Mouse (Mus musculus): ENCODE measurements at regions not wholly inside any gene's neighbourhood (a gene's known extent, or its start where the extent isn't known, plus 50 kb on each side); places are given as distances from the start of the nearest gene placed in this dataset.
"Not testable (repeated sequence)": the region's sequence is repeated elsewhere in the genome, so short reads cannot be mapped to it uniquely, and the experiment has no call there.

DNA sequence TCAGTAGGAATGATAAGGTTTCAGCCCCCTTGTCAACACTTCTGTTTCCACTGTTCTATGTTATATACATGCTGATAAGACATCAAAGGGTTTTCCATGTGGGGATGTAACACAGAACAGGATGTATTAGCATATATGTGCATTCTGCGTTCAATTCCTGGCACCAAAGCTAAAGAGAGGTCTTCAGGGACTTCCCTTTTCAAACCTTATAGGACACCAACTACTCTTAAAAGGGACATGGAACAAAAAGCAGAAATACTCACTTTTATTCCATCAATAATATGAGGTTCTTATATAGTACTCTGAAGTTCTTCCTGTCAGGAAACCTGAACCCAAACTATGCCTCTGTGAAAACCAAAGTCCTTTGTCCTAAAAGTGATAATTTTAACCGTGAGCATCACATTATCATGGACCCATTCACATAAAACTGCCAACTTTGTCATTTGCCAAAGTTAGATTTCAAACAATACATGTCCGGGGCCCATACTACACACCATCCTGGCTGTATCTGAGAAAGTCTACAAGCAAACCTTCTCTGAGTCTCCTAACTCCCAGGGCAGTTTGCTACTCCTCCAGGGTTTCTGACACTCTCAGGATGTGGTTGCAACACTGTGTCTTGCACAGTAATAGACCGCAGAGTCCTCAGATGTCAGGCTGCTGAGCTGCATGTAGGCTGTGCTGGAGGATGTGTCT is 928.2 kb upstream of the Zfp386 start:
- not testable (repeated sequence) for DNase-seq (ENCODE audit: low read depth, low spot score)

DNA sequence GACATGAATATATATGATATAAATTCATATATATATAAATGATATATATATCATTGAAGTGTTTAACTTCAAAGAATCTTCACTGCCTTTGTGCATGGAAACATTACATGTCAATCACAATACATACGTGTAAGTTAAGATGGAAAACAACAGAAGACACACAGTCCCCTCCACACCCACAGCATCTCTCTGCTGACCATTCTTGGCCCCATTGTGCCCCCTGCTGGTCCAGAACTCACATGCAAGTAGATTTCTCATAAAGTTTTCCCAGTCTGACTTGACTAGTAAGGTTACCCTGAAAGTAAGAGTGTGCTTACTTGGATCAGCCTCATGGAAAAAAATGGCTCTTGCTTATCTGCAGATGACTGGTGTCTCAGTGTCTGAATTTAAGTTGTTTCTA is 926.3 kb upstream of the Zfp386 start:
- no peak for DNase-seq (ENCODE audit: low read depth, low spot score)

DNA sequence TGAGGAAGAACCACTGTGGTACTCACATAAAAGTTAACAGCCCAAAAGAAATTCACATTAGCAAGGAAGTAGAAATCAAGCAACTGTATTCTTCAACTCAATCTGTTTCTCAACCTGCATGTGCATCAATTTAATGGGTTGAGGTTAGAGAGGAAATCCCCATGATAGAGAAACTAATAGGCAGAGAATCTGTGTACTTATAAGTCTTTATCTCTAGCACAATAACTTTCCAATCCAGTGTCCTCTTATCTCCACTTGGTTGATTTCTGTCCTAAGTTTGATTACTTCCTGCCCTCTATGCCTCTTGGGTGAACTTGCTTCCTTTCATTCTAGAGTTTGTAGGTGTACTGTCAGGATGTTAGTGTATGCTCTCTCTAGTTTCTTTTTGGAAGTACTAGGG is 925.6 kb upstream of the Zfp386 start:
- no peak for DNase-seq (ENCODE audit: low read depth, low spot score)

DNA sequence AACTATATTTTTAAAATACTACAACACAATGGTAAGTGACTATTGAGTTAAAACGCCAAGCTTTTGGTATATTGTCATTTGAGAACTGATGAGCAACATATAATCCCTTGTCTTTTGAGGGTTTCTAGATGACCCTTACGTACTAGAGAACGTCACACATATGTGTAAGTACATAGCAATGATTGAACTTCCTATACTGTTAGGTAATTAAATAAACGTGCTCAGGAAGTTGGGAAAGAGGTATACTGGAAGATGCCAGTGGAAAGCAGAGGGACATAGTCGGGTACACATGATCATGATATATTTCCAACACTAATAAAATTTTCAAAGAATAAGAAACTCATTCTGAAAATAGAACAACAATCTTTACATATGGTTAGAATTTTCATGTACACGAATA is 914.6 kb upstream of the Zfp386 start:
- DNase-seq (ENCODE audit: low read depth, low spot score): not testable (repeated sequence)

DNA sequence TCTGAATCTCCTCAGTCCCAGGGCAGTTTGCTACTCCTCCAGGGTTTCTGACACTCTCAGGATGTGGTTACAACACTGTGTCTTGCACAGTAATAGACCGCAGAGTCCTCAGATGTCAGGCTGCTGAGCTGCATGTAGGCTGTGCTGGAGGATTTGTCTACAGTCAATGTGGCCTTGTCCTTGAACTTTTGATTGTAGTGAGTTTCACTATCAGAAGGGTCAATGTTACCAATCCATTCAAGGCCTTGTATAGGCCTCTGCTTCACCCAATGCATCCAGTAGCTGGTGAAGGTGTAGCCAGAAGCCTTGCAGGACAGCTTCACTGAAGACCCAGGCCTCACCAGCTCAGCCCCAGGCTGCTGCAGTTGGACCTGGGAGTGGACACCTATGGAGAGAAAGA is 902.1 kb upstream of the Zfp386 start:
- DNase-seq (ENCODE audit: low read depth, low spot score): not testable (repeated sequence)

DNA sequence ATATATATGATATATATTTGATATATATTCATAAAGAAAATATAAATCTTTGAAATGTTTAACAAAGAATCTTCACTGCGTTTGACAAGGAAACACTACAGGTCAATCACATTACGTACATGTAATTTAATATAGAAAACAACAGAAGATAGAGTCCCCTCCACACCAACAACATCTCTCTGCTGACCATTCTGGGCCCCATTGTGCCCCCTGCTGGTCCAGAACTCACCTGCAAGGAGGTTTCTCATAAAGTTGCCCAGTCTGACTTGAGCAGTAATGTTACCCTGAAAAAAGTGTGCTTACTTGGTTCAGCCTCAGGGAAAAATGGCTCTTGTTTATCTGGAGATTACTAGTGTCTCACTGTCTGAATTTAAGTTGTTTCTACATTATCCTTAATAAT is 901.1 kb upstream of the Zfp386 start:
- DNase-seq (ENCODE audit: low read depth, low spot score): not testable (repeated sequence)

DNA sequence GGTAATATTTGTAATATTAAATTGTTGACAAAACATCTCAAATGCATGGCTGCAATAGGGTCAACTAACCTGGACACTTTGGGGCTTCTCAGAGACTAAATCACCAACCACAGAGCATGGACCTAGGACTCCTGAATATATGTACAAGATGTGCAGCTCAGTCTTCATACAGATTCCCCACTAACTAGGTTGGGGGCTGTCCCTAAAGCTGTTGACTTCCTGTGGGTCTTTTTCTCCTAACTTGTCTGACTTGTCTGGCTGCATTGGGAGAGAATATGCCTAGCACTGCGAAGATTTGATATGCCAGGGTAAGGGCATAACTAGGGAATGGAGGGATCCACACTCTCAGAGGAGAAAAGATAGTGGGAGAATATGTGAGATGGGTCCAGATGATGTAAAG is 895.6 kb upstream of the Zfp386 start:
- not testable (repeated sequence) for DNase-seq (ENCODE audit: low read depth, low spot score)

DNA sequence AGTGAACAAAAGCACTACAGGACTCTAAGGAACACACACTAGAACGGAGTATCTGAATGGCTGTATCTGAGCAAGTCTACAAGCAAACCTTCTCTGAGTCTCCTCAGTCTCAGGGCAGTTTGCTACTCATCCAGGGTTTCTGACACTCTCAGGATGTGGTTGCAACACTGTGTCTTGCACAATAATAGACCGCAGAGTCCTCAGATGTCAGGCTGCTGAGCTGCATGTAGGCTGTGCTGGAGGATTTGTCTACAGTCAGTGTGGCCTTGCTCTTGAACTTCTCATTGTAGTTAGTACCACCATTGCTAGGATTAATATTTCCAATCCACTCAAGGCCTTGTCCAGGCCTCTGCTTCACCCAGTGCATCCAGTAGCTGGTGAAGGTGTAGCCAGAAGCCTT is 889.3 kb upstream of the Zfp386 start:
- DNase-seq (ENCODE audit: low read depth, low spot score): not testable (repeated sequence)

DNA sequence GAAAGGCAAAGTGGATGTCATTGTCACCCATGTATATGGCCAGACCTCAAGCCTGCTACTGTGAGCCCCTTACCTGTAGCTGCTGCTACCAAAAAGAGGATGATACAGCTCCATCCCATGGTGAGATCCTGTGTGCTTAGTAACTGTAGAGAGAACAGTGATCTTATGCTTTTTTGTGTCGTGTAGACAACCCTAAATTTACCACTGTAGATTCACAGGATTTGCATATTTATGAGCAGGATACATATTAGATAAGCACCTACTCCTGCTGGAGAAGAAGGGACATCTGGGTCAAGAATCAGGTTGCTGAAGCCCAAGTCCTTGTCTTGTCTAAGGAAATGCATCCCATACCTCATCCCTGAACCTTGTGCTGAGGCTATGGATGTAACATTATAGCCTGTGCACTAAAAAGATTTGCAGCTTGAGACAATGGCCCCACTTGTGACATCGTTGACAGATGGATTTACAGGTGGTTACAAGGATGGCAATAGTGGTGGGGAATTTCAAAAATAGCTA is 888.7 kb upstream of the Zfp386 start:
- not testable (repeated sequence) for DNase-seq (ENCODE audit: low read depth, low spot score)

DNA sequence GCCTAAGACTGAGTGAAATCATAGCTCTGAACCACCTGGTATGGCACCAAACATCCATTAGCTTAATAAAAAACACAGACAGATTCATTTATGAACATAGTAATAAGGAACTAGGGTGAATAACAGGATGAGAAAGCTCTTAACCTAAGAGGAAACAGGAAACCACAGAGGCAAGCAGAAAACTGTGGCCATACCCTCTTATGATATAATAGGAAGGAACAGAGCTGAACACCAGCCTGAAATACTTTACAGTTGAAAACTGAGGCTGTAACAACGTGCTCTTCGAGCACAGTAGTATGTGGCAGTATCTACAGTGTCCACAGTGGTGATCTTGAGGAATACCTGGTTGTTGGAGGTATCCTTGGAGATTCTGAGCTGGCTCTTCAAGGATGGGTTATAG is 882.0 kb upstream of the Zfp386 start:
- DNase-seq (ENCODE audit: low read depth, low spot score): peak; percentile 13

DNA sequence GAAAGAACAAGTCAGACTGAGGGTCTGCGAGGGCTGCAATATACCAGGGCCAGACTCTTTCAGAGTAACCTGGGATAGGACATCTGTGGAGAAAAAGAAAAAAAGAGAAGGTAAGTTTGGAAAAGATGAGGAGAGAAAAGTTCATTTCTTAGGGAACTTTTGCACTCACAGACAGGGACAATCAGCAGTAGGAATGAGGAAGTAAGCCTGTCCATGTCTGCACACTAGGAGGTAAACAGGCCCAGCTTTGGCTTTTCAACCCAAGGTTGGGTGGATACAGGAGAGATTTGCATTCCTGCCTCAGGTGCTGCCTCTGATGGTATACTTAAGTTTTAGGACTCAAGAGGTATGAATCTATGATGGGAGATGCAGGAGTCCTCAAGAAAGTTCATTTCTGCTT is 881.5 kb upstream of the Zfp386 start:
- not testable (repeated sequence) for DNase-seq (ENCODE audit: low read depth, low spot score)

DNA sequence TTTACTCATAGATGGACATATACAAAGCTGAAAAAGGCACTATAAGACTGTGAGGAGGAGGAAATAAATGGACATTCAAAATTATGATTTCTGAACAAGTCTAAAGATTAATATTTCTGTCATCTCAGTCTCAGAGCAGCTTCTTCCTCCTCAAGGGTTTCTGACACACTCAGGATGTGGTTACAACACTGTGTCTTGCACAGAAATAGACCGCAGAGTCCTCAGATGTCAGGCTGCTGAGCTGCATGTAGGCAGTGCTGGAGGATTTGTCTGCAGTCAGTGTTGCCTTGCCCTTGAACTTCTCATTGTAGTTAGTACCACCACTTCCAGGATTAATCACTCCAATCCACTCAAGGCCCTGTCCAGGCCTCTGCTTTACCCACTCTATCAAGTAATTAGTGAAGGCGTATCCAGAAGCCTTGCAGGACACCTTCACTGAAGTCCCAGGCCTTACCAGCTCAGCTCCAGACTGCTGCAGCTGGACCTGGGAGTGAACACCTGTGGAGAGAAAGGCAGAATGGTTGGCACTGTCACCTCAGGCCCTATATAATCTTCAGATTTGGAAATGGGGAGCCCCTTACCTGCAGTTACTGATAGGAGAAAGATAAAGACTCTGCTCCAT is 853.9 kb upstream of the Zfp386 start:
- no peak for DNase-seq (ENCODE audit: low read depth, low spot score)

DNA sequence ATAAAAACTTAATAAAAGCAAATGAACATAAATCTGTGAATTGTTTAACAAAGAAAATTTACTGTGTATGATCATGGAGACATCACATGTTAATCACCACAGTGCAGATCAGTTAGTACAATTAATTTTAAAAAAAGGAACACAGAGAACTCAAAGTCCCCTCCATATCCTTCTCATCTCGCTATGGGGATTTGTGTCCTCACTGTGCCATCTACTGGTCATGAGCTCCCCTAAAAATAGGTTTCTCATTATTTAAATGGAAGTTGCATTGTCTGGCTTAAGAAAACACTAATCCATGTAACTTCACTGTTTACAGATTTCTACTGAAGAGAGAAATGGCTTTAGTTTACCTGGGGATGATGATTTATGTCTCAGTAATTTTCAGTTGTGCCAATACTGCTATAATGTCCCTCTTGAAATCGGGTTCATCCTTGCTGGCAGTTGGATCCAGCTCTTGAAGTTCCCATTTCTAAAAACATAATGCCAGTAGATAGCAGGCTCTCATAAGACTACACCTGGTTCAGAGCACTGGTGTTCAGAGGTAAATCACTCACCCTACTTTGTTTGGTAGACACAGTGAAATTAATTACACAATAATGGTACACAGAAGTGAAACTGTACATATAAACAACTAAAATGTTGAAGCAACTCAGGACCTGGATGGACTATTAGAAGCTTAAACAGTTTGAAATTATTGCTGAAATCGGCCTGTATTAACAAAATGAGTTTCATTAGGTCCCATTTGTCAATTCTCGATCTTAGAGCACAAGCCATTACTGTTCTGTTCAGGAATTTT is 850.0 kb upstream of the Zfp386 start:
- DNase-seq (ENCODE audit: low read depth, low spot score): no peak

DNA sequence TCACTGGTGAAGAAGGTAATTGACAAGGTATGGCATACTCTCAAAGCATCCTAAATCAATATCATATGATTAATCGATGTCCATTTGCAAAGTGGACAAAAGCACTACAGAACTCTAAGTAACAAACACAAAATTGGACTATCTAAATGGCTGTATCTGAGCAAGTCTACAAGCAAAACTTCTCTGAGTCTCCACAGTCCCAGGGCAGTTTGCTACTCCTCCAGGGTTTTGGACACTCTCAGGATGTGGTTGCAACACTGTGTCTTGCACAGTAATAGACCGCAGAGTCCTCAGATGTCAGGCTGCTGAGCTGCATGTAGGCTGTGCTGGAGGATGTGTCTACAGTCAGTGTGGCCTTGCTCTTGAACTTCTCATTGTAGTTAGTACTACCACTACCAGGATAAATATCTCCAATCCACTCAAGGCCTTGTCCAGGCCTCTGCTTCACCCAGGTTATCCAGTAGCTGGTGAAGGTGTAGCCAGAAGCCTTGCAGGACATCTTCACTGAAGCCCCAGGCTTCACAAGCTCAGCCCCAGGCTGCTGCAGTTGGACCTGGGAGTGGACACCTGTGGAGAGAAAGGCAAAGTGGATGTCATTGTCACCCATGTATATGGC is 839.6 kb upstream of the Zfp386 start:
- not testable (repeated sequence) for DNase-seq (ENCODE audit: low read depth, low spot score)

DNA sequence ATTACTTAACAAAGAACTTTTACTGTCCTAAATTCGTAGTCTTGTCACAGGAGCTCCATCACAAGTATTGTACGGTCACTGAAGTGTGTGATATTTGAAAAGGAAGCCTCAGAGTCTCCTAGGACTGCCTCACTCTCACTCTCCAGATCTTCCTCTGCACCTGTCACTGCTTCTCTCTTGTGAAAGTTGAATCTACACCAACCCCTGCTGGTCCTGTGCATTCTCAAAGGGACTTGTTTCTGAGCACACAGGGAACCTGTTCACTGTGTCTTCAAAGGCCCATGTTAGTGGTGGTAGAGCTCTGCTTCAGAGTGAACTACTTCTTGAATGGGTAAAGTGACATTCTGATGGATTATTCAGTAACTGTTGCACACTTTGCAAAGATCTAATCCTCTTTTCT is 824.9 kb upstream of the Zfp386 start:
- no peak for DNase-seq (ENCODE audit: low read depth, low spot score)

DNA sequence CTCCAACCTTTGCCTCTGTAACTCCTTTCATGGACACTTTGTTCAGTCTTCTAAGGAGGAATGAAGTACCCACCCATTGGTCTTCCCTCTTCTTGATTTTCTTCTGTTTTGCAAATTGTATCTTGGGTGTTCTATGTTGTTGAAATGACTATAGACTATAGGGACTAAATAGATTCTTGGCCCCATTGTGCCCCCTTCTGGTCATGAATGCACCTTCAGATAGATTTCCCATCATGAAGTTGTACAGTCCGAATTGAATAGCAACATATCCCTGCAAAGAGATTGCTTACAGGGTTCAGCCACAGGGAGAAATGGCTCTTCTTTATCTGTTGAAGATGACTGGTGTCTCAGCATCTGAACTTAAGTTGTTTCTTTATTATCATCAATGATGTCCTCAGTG is 817.6 kb upstream of the Zfp386 start:
- DNase-seq (ENCODE audit: low read depth, low spot score): no peak

DNA sequence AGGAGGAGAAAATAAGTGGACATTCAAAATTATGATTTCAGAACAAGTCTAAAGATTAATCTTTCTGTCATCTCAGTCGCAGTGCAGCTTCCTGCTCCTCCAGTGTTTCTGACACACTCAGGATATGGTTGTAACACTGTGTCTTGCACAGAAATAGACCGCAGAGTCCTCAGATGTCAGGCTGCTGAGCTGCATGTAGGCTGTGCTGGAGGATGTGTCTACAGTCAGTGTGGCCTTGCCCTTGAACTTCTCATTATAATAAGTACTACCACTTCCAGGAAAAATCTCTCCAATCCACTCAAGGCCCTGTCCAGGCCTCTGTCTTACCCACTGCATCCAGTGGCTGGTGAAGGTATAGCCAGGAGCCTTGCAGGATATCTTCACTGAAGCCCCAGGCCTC is 804.9 kb upstream of the Zfp386 start:
- not testable (repeated sequence) for DNase-seq (ENCODE audit: low read depth, low spot score)

DNA sequence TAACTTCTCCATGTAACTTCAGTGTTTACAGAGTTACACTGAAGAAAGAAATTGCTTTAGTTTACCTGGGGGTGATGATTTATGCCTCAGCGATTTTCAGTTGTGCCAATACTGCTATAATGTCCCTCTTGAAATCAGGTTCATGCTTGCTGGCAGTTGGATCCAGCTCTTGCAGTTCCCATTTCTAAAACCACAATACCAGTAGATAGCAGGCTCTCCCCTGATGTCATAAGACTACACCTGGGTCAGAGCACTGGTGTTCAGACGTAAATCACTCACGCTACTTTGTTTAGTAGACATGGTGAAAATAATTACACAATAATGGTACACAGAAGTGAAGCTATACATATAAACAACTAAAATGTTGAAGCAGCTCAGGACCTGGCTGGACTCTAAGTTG is 800.2 kb upstream of the Zfp386 start:
- not testable (repeated sequence) for DNase-seq (ENCODE audit: low read depth, low spot score)

DNA sequence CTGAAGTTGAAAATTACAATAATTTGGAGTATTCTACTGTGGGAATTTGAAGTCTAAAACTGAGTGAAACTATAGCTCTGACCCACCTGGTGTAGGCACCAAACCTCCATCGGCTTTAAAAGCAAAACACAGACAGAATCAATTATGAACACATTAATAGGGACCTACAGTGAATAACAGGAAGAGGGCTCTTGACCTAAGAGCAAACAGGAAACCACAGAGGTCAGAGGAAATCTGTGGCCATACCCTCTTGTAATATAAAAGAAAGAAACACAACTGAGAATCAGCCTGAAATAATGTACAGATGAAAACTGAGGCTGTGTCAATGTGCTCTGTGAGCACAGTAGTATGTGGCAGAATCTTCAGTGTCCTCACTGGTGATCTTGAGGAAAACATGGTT is 789.7 kb upstream of the Zfp386 start:
- DNase-seq (ENCODE audit: low read depth, low spot score): no peak

DNA sequence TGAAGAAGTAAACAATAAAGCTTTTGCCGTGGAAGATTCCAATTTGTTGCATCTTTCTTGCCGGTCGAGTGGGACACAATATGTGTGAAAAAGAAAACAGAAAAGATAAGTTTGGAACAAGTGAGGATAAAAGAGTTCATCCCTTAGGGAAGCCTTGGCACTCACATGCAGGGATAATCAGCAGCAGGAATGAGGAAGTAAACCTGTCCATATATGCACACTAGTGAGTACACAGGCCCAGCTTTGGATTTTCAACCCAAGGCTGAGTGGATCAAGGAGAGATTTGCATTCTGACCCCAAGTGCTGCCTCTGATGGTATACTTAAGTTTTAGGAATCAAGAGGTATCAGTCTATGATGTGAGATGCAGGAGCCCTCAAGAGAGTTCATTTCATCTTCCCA is 788.8 kb upstream of the Zfp386 start:
- no peak for DNase-seq (ENCODE audit: low read depth, low spot score)

DNA sequence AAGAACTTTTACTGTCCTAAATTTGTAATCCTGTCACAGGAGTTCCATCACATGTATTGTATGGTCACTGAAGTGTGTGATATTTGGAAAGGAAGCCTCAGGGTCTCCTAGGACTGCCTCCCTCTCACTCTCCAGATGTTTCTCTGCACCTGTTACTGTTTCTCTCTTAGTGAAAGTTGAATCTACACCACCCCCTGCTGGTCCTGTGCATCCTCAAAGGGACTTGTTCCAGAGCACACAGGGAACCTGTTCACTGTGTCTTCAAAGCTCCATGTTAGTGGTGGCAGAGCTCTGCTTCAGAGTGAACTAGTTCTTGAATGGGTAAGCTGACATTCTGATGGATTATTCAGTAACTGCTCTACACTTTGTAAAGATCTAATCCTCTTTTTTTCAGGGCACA is 785.1 kb upstream of the Zfp386 start:
- DNase-seq (ENCODE audit: low read depth, low spot score): not testable (repeated sequence)

DNA sequence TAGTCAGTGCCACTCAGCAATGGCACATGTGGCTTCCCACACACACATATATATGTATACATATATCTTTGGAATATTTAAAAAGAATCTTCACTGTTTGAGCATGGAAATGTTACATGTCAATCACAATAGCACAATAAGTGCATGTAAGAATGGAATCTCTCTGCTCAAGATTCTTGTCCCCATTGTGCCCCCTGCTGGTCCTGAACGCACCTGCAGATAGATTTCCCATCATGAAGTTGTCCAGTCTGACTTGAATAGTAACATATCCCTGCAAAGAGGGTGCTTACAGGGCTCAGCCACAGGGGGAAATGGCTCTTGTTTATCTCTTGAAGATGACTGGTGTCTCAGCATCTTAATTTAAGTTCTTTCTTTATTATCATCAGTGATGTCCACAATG is 770.8 kb upstream of the Zfp386 start:
- not testable (repeated sequence) for DNase-seq (ENCODE audit: low read depth, low spot score)
